Mouse (Mus musculus) bone marrow, adult 2 months (tissue): ENCODE data around the gene Gpr180.

Experiments used
- CTCF ChIP-seq: fragments of 200-500 bp; IDR thresholded peaks from 2 replicates; pipeline ENCODE4 v1.5.1; 2011; ENCODE audit warnings: low read length, control low read depth; ENCODE audit not compliant: control insufficient read depth, insufficient read depth
- POLR2A ChIP-seq: fragments of 200-500 bp; IDR thresholded peaks from 2 replicates; pipeline ENCODE4 v1.6.1; 2011; ENCODE audit warnings: low read depth, mild to moderate bottlenecking, control low read depth, low read length, borderline replicate concordance; ENCODE audit not compliant: control insufficient read depth

- TF ChIP-seq CTCF (no peak), POLR2A (peak; percentile 35; the same call in 1 of the 2 replicates)
Measured at GRCm38 (mm10) chr14:118136744-118137452, at the start of gene Gpr180.
